Mouse (Mus musculus) lung, postnatal 4 days (tissue): ENCODE data around the gene Rbm24.

Experiments used
- DNase-seq, 2 experiments: peaks; one replicate each; pipeline ENCODE4 v3.0.0; 2021

Rbm24 gene

GRCm38 (mm10) chr13:46418141-46418601, at the start of gene Rbm24:
TSS of gene Rbm24 (plus strand) at chr13:46418434.
- DNase-seq, result peak; percentile 54 to 69

GRCm38 (mm10) chr13:46372884-46373283, 45.4 kb upstream of the Rbm24 start:
- no peak for DNase-seq

- DNase-seq, result no peak
Observed at GRCm38 (mm10) chr13:46375371-46375770, 42.9 kb upstream of the Rbm24 start.

- no peak for DNase-seq
Observed at GRCm38 (mm10) chr13:46387396-46387795, 30.8 kb upstream of the Rbm24 start.

- DNase-seq, result no peak
Observed at GRCm38 (mm10) chr13:46391654-46392053, 26.6 kb upstream of the Rbm24 start.

- DNase-seq, result no peak
Observed at GRCm38 (mm10) chr13:46392893-46393292, 25.3 kb upstream of the Rbm24 start.

- DNase-seq, result no peak
Observed at GRCm38 (mm10) chr13:46393936-46394335, 24.3 kb upstream of the Rbm24 start.

GRCm38 (mm10) chr13:46397235-46397634, 21.0 kb upstream of the Rbm24 start:
- DNase-seq, result no peak

- no peak for DNase-seq
Observed at GRCm38 (mm10) chr13:46407151-46407550, 11.1 kb upstream of the Rbm24 start.

- DNase-seq, result no peak
Observed at GRCm38 (mm10) chr13:46412247-46412646, 6.0 kb upstream of the Rbm24 start.

GRCm38 (mm10) chr13:46413588-46413987, 4.6 kb upstream of the Rbm24 start:
- DNase-seq, result no peak

GRCm38 (mm10) chr13:46414050-46414449, 4.2 kb upstream of the Rbm24 start:
- no peak for DNase-seq

- DNase-seq, result no peak
Observed at GRCm38 (mm10) chr13:46416021-46416420, 2.2 kb upstream of the Rbm24 start.

GRCm38 (mm10) chr13:46417594-46417993, 640 bp upstream of the Rbm24 start:
- DNase-seq, result no peak

GRCm38 (mm10) chr13:46418731-46419545, 704 bp downstream of the Rbm24 start:
- peak; percentile 20 to 38 for DNase-seq

- no peak for DNase-seq
Observed at GRCm38 (mm10) chr13:46419648-46420047, 1.4 kb downstream of the Rbm24 start.

- DNase-seq, result no peak
Observed at GRCm38 (mm10) chr13:46420095-46420494, 1.9 kb downstream of the Rbm24 start.

GRCm38 (mm10) chr13:46423805-46424204, 5.6 kb downstream of the Rbm24 start:
- DNase-seq, result no peak

- DNase-seq, result no peak
Observed at GRCm38 (mm10) chr13:46424376-46424775, 6.1 kb downstream of the Rbm24 start.

- DNase-seq, result no peak
Observed at GRCm38 (mm10) chr13:46426651-46427269, 8.5 kb downstream of the Rbm24 start.

GRCm38 (mm10) chr13:46428964-46429363, 10.7 kb downstream of the Rbm24 start:
- DNase-seq, result no peak

GRCm38 (mm10) chr13:46429866-46430265, 11.6 kb downstream of the Rbm24 start:
- DNase-seq, result no peak

- no peak for DNase-seq
Observed at GRCm38 (mm10) chr13:46433880-46434560, 15.8 kb downstream of the Rbm24 start.

- no peak for DNase-seq
Observed at GRCm38 (mm10) chr13:46438960-46439359, 20.7 kb downstream of the Rbm24 start.
